Mouse (Mus musculus): ENCODE measurements around the gene Mars.
A peak's percentile ranks its signal among the peaks of the same experiment; 100 is the strongest.

DNA sequence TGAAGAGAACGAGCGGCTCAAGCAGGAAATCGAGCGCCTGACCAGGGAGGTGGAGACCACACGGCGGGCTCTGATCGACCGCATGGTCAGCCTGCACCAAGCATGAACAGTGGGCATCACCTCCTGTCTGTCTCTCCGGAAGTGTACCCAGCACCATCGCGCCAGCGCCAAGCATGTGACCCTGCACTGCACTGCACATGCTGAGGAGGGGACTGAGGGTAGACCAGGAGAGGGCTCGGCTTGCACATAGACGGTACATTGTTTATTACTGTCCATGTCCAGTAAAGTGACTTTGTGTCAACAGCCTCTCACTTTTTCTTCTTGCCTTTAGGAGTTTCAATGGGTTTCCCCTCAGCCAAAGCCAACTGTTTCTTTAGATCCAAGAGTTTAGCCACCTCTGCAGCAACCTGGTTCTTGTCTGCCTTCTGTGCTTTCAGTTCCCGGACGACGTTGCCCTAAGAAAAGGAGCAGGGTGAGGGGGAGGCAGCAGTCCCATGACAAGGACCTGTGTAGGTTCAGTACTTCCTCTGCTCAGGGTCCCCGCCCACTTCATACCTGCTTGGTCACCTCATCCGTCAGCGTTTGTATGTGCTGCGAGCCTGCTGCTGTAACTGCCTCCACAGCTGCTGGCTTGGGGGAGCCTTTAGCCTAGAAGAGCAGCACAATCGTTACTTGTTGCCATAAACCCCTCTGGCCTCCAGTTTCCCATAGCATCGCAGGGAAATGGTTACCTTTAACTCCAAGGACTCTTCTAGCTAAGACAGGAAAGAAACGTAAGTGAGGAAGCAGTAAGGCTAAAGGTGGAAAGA lies 15.4 kb downstream of the Mars start:
- TF ChIP-seq UBTF (IDR thresholded peaks at IDR 0.05; ENCODE audit: borderline replicate concordance, insufficient read depth, low read depth, low read length) (no peak), POLR2A (IDR thresholded peaks at IDR 0.05; ENCODE audit: control insufficient read depth in 1 of 2, insufficient read depth in 1 of 2, low read depth in 1 of 2, low read length in 2 of 2, poor library complexity in 1 of 2) (peak; percentile 6 to 54; a peak in 2 of 4 replicates), TCF12 (IDR thresholded peaks at IDR 0.05; ENCODE audit: low read depth, low read length) (0 out of 2 replicates have a peak, but pooled peaks have one; percentile 15), NELFE (IDR thresholded peaks at IDR 0.05; ENCODE audit: low read depth, low read length) (no peak), CTCF (IDR thresholded peaks at IDR 0.05 in 2 of 3, conservative IDR thresholded peaks at IDR 0.05 in 1 of 3; ENCODE audit: control insufficient read depth in 1 of 3, insufficient read depth in 1 of 3, low read depth in 2 of 3, low read length in 3 of 3, poor library complexity in 1 of 3, severe bottlenecking in 1 of 3) (no peak), ZC3H11A (IDR thresholded peaks at IDR 0.05; ENCODE audit: low read depth, low read length) (no peak), EP300 (IDR thresholded peaks at IDR 0.05; ENCODE audit: low read depth in 1 of 2, low read length in 2 of 2) (no peak)
